Mouse (Mus musculus): Measurements from ENCODE around the gene Atpaf1.

- no peak for TF ChIP-seq EP300 (IDR thresholded peaks at IDR 0.05; ENCODE audit: low read depth)
- no peak for TF ChIP-seq CTCF (IDR thresholded peaks at IDR 0.05; ENCODE audit: low read depth)
Observed at GRCm38 (mm10) chr4:115748181-115748580, 36.4 kb upstream of the Atpaf1 start.
